9 mouse cellular contexts compared by ENCODE assay signal in genomic region chr11:111042175-111042574, GRCm38 (mm10). TPM values are rescaled to one million over a fixed set of nuclear protein-coding genes. Genes with fewer than 3 reads are reported as not detected.
DNase-seq lines count a peak whose midpoint lies in the region; ATAC-seq and TF ChIP-seq lines count a peak whose summit lies in the region.
"Had no signal": no experiment of that assay in that cellular context is flagged by ENCODE, and none has a peak within 500 bp of the region (broad histone marks: within the 10 kb centered on the region; RNA-seq: fewer than 3 reads in every experiment).

No protein-coding gene starts in this region.

- H3K27ac ChIP-seq in kidney, postnatal 0 days = no peak overlapping the region
- H3K27ac ChIP-seq in kidney, embryonic 16.5 days (ENCODE audit: low read length) = no peak overlapping the region
- H3K27ac ChIP-seq: embryonic facial prominence, embryonic 13.5 days had no signal

- H3K4me3 ChIP-seq in kidney, postnatal 0 days (replicated peaks; ENCODE audit: low read depth, low read length) = no peak overlapping the region
- H3K4me3 ChIP-seq in kidney, embryonic 16.5 days (ENCODE audit: low read length) = no peak overlapping the region
- H3K4me3 ChIP-seq: embryonic facial prominence, embryonic 13.5 days had no signal

- H3K27me3 ChIP-seq in kidney, postnatal 0 days (ENCODE audit: insufficient read depth, low read length) = no peaks in the 10 kb centered on the region
- no peaks in the 10 kb centered on the region; the same call in 1 of the 2 replicates for H3K27me3 ChIP-seq in kidney, embryonic 16.5 days (ENCODE audit: insufficient read depth, low read length)
- H3K27me3 ChIP-seq: embryonic facial prominence, embryonic 13.5 days had no signal

- no peak for ATAC-seq in CD4-positive, CD25-positive, alpha-beta regulatory T cell, adult 4 months
- ATAC-seq in kidney, postnatal 0 days (replicated peaks; ENCODE audit: low FRiP score, low read depth) = no peak
- no peak for ATAC-seq in kidney, embryonic 16.5 days (ENCODE audit: low FRiP score, low TSS enrichment)
- ATAC-seq in neutrophil, adult 5-6 weeks (ENCODE audit: extremely low read depth, insufficient number of reproducible peaks, low FRiP score, poor library complexity, severe bottlenecking) = peak; percentile 44; the same call in 1 of the 2 replicates

- peak; percentile 80 for TF ChIP-seq CTCF in kidney, postnatal 0 days (IDR thresholded peaks at IDR 0.05; ENCODE audit: low read depth)

- H3K4me1 ChIP-seq in kidney, postnatal 0 days (replicated peaks; ENCODE audit: insufficient read depth, low read length) = no peaks in the 10 kb centered on the region
- no peaks in the 10 kb centered on the region for H3K4me1 ChIP-seq in kidney, embryonic 16.5 days (ENCODE audit: insufficient read depth, low read length)
- H3K4me1 ChIP-seq: embryonic facial prominence, embryonic 13.5 days had no signal

- 47% methylated on average over 5 of the region's 5 CpGs for WGBS in kidney, postnatal 0 days
- WGBS in kidney, embryonic 16.5 days = 50% methylated on average over 5 of the region's 5 CpGs

- no peaks in the 10 kb centered on the region for H3K36me3 ChIP-seq in kidney, postnatal 0 days (ENCODE audit: insufficient read depth, low read length)
- H3K36me3 ChIP-seq in kidney, embryonic 16.5 days (ENCODE audit: insufficient read depth, low read length) = no peaks in the 10 kb centered on the region
- H3K36me3 ChIP-seq: embryonic facial prominence, embryonic 13.5 days had no signal

- no peak overlapping the region for H3K9ac ChIP-seq in kidney, postnatal 0 days (ENCODE audit: low read depth, low read length)
- no peak overlapping the region for H3K9ac ChIP-seq in kidney, embryonic 16.5 days (replicated peaks; ENCODE audit: low read length)
- H3K9ac ChIP-seq: embryonic facial prominence, embryonic 13.5 days had no signal

- H3K9me3 ChIP-seq in kidney, postnatal 0 days (replicated peaks; ENCODE audit: low read length) = no peaks in the 10 kb centered on the region
- no peaks in the 10 kb centered on the region for H3K9me3 ChIP-seq in kidney, embryonic 16.5 days (ENCODE audit: low read length)
- H3K9me3 ChIP-seq: embryonic facial prominence, embryonic 13.5 days had no signal

- DNase-seq in CD4-positive, CD25-positive, alpha-beta regulatory T cell, adult 2 months (ENCODE audit: low read depth, low spot score) = peak; percentile 61
- DNase-seq in kidney, postnatal 0 days (ENCODE audit: low spot score) = peak; percentile 64
- DNase-seq in 3T3-L1 (ENCODE audit: low read depth, low spot score) = peak; percentile 55
- peak; percentile 4 for DNase-seq in embryo, embryonic 11.5 days (ENCODE audit: low read depth, low spot score)
- no peak for DNase-seq in yolk sac, embryonic 10.5 days (ENCODE audit: low spot score)

- no peak overlapping the region for H3K4me2 ChIP-seq in kidney, postnatal 0 days (ENCODE audit: low read length)
- no peak overlapping the region for H3K4me2 ChIP-seq in kidney, embryonic 16.5 days (replicated peaks; ENCODE audit: low read depth, low read length)
- H3K4me2 ChIP-seq: embryonic facial prominence, embryonic 13.5 days had no signal

RNA-seq across cellular contexts. Expression of gene Kcnj2, which starts 23.8 kb away (rescaled TPM):
- not detected for polyA plus RNA-seq in CD4-positive, CD25-positive, alpha-beta regulatory T cell, adult 4 months (2017; shearing (Covaris generic))
- polyA plus RNA-seq in kidney, postnatal 0 days (2015; fragmentation: Nextera tagmentation; extraction: Ambion mirVana) = 0.60 and 0.68 TPM in 2 replicates
- 1.6 TPM in 2 replicates for polyA plus RNA-seq in kidney, embryonic 16.5 days (2015; fragmentation: Nextera tagmentation; extraction: Ambion mirVana)
- 68.8 and 69.0 TPM in 2 replicates for total RNA-seq in neutrophil, adult 5-6 weeks (2017)
